Mouse (Mus musculus): ENCODE results near the gene Scand1. TPM values are rescaled to one million over a fixed set of nuclear protein-coding genes. Genes with fewer than 3 reads are reported as not detected.

Scand1 gene
- total RNA-seq, 2 experiments from 2014 or later = 80.0 to 86.3 TPM

DNA sequence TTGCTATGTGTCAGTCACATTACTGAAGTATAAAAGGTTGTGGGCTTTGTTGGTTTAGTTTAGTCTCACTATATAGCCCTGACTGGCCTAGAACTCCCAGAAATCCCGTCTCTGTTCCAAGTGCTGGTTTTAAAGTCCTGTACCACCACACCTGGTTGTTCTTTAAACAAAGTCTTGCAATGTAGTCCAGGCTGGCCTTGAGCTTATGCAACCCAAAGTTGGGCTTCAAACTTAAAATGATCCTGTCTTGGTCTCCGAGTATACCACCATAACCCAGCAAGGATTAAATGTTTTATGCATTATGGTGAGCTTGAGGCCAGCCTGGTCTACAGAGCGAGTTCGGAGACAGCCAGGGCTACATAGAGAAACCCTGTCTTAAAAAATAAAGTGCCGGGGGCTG is 2.6 kb downstream of the Scand1 start:
- no peak for DNase-seq

DNA sequence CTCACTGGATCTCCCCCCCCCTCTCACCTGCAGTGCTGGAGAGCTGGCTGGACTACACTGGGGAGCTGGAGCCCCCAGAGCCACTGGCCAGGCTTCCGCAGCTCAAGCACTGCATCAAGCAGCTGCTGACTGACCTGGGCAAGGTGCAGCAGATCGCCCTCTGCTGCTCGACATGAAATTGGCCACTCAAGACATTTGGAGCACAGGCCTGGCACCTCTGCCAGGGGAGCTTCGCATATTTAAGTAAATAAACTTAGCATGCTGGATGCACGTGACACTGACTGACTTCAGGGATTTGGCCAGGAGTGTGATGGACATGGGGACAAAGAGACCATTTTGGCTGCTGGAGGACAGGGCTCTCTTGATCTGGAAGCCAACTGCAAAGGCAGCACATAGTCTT is 5.2 kb downstream of the Scand1 start:
- no peak for DNase-seq

DNA sequence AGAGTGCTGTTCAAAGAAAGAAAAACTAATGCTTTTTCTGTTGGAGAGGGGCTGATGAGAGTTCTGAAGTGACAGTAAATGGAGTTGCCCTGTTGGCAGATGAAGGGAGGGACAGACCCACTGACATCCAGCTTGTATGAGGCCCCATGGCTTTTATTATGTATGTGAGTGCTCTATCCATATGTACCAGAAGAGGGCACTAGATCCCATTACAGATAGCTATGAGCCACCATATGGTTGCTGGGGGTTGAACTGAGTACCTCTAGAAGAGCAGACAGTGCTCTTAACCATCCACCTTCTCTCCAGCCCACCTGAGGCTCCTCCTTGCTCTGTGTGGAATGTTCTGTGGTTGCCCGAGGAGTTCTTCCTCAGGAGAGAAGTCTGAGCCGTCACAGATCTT is 6.7 kb downstream of the Scand1 start:
- peak in 1 of 2 experiments; percentile 33 for DNase-seq

DNA sequence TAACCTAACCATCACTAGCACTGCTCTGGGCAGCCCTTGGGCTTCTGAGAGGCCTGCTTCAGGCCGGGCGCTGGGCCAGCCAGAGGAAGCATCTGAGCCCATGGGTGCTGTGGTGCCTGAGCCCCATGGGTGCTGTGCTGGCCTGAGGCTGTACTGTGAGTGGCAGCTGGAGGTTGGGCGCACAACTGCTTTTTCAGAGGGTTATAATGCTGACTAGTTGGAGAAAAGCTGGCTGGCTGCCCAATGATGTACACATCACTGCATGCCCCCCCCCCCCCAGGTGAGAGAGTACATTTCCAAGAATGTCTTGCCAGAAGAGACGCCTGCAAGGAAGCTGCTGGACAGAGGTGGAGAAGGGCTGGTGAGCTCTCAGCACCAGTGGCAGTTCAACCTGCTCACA is 8.2 kb downstream of the Scand1 start:
- DNase-seq = no peak

DNA sequence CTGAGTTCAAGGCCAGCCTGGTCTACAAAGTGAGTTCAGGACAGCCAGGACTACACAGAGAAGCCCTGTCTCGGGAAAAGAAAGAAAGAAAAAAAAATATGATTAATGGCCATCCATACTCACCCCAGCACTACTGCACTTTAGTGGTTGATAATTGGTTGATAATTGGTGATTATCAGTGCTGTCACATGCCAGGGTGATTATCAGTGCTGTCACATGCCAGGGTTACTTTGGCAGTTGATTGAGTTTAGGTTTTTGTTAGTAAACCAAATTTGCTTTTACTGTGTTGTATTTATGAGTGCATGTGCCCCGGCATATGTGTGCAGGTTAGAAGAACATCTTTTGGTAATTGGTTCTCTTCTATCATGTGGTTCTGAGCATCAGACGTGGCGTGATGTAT is 10.4 kb downstream of the Scand1 start:
- no peak for DNase-seq

DNA sequence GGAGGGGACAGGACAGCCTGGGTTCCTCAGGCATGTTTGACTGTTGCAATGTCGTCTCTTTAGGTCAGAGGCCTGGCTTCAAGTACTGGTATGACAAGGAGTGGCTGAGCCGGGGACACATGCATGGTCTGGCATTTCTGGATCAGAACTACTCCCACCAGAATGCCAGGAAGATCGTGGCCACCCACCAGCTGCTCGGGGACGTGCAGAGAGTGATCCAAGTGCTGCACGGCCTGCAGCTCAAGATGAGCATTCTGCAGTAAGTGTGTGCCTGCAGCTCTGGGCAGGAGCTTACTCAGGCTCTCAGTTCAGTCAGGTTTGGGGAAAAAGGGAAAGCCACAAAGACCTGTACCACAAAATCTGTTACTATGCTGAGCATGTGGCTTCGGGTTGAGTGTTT is 14.0 kb downstream of the Scand1 start:
- no peak for DNase-seq

DNA sequence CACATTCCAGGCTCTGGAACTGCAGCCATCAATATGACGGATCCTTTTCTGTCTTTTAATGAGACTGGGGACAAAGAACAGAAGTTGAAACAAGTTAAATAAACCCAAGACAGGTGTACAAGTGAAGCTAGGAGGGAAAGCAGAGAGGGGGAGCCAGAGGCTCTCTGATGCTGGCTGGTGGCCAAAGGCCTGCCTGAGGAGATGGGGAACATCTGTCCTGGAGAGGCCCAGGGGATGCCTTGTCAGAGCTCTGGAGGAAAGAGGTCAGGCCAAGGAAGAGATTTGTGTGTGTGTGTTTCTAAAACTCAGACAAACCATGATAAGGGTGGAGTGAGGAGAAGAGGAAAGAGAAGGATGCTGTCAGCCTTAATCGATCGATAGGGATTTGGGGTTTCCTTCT is 14.9 kb downstream of the Scand1 start:
- peak; percentile 60 to 65 for DNase-seq

DNA sequence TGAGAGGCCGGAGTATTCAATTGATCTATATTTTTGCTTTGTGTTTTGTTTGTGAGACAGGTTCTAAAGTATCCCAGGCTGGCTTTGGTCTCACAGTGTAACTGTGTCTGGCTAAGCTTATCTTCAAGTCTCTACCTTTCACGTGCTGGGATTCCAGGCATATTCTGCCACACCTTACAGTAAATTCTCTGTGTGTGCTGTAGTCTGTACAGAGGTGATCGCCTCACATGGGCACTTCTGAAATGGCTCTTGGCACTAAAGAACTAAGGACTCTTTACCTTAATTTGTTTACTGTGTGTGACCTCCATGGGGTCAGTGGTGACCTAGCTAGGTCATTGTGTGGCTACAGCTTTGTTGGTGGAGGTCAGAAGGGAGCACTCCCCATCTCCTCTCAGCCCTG is 16.3 kb downstream of the Scand1 start:
- no peak for DNase-seq

DNA sequence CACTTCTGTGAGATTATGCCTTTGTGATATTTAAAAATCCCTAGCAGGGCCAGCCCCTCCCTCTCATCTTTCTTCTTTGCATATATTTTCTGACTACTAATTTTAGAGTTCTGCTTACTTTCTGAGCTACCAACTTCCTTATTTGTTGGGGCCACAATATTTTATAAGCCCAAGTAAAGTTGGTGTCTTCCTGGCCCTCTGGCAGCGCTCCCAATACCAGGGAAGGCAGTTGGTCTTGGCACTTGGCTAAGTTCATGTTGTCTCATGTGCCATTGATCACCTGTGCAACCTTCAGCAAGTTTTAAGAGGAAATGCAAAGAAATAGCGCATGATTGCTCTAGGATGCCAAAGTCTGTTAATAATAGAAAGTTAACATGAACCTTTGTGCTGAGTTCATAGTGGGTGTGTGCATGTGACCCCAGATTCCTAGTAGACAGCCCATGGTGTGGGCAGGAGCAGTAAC is 16.9 kb downstream of the Scand1 start:
- peak in 1 of 2 experiments; percentile 16 for DNase-seq

DNA sequence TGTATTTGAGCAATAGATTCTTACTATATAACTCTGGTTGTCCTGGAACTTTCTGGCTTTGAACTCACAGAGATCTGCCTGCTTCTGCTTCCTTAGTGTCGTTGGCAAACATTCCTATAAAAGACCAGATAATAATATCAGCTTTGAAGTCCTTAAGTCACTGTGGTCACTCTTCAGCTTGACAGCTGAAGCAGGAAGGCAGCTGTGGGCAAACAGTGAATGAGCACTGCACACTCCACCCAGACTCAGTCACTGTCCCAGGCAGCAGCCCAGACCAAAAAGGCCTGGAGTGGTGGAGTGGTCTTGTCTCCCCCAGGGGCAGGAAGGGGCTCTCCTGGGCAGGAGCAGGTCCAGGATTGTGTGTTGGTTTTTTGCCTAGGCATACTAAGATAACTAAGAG is 20.5 kb downstream of the Scand1 start:
- DNase-seq = no peak

DNA sequence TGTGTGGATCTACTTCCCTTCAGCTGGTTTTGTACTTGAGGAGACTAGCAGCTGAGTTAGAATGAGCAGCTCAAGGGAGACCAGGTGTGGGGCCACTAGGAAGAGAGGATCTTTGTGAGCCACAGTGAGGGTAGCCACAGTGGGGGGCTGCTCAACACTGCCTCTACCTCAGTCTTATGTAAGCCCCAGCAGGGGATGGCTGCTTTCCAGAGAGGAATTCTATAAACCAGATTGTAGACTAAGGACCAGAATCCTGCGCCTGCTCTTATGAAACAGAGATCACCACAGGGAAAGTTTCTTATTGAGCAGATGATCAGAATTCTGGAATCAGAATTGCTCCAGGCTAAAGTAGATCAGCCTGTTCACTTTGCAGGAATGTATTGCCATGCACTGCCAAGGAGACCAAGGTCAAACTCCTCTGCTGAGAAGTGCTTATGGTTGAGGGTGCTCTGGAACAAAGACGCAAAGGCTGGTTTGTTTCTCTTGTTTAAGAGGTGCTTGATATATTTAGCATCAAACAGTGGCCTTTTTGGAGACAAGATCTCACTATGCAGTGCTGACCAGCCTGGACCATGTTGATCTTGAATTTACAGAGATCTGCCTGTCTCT is 22.8 kb downstream of the Scand1 start:
- peak in 1 of 2 experiments; percentile 11 for DNase-seq

DNA sequence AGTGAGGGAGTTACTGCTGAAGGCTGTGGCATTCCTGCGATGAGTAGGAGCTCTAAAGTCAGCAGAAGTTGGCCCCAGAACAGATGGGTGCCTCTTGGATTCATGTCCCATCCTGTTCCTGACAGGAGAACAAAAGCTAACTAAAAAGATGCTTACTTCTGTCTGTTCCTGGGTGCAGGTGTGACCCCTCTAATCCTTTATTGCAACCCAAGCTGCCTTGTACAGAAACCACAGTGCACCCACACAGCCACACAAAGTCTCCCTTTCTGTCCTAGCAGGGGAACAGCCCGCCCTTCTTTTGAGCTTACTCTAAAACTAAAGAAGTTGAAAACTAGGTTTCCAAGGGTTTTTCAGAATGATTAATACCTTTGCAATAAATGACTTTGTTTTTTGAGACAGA is 24.3 kb downstream of the Scand1 start:
- DNase-seq = no peak

DNA sequence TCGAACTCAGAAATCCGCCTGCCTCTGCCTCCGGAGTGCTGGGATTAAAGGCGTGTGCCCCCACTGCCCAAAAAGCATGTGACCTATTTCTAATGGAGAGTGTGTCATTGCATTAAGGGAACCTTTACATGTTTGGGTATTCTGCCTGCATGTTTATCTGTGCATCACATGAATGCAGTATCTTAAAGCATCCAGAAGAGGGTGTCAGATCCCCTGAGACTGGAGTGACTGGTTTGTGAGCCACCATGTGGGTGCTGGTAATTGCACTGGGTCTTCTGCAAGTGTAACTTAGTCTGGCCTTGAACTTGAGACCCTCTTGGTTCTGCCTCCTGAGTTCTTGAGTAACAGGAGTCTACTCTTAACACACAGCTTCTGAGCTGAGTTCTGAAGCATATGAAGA is 25.8 kb downstream of the Scand1 start:
- no peak for DNase-seq

DNA sequence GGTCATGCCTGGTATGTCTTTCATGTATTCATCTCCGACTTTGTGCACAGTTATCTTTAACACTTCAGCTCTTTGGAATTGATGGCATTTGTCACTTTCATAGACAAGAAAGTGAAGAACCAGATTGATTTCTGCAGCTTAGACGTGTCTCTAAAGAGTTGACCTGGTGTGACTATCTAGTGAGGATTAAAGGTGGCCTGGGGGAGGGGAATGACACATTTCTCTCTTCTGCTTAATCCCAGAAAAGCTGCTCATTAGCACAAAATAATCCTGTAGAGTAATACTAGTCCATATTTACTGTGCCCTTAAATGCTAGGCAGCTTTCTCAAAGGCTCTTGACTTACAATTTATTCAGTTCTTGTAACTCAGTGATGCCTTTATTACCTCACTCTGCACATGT is 27.3 kb downstream of the Scand1 start:
- no peak for DNase-seq

DNA sequence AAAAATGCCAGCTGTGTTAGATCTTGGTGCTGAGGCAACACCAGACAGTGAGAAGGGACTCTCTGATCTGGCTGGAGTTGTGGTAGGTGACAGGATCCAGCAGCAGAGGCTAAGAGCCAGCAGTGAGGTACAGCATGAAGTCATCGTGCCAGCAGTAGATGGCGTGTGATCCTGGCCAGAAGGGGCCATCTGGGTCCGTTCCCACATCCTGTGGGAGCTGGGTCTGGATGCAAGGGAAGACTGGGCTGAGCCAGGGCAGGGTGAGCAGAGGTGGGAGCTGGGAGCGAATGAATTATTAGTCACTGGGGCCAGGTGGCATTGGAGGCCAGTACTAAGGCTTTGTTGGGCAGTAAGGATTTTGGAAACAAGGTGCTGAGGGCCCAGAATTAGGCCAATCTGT is 31.3 kb downstream of the Scand1 start:
- no peak for DNase-seq

DNA sequence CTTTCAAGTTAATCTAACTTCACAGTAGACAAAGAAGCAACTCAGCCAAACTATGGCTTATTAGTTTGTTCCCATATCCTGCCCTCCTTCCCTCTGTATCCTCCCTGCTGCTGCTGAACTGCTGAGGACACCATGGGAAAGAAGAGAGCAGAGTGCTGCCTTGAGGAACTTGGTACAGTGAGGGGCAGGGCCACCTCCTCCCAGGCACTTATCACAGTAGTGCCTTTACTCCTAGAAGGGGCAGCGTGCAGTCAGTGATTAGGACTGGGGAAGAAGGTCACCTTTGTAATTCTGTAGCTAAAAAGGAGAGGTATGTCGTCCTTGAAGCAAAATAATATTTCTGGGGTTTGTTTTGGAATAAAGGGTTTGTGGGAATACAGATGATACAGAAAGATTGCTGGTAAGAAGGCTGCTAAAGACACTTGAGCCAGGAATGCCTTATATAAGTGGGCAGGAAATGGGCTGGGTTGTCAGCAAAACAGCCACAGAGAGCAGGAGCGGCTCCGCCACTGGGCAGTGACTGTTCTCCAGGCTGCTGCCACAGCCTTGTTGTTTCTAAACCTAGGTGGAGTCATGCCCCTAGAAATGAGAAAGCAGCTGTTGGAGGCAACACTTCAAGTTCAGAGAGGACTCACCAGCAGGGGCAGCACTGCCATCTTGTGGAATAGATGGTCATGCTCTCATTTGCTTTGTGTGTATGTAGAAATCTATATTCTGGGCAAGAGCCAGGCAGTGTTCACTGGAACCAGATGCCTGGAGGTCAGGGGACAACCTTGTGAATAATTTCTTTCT is 34.1 kb downstream of the Scand1 start:
- peak; percentile 91 to 92 for DNase-seq

DNA sequence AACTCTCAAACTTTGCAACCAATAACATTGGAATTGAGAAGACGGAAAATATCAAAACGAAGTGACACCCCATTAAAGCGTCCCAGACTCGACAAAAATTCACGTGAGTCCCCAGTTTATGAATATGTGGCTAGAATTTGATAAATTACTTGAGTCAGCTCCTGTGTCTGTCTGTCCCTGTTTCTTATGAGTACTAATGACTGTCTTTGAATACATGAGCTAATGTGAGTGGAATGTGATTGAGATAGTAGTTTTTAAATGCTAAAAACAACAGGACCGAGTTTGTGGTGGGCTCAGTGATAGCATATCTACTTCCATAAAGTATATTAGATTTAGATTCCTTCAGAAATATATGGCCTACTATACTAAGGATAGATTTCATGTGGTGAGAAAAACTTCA is 40.0 kb downstream of the Scand1 start:
- no peak for DNase-seq

DNA sequence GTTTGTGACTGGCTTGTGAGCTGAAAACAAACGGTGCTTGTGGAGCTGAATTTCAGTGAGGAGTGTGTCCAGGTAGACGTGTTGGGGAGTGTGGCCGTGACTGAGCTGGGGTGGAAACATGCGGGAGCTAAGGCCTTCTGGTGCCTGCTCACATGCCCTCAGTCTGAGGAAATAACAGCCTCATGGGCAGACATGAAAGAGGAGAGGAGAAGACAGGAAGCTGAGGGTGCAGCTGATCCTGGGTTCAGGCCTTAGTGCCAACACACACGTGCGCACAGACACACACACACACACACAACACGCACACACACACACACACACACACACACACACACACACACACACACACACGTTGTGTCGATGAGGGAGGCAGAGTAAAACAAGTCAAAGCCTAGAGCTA is 44.9 kb downstream of the Scand1 start:
- DNase-seq = no peak

DNA sequence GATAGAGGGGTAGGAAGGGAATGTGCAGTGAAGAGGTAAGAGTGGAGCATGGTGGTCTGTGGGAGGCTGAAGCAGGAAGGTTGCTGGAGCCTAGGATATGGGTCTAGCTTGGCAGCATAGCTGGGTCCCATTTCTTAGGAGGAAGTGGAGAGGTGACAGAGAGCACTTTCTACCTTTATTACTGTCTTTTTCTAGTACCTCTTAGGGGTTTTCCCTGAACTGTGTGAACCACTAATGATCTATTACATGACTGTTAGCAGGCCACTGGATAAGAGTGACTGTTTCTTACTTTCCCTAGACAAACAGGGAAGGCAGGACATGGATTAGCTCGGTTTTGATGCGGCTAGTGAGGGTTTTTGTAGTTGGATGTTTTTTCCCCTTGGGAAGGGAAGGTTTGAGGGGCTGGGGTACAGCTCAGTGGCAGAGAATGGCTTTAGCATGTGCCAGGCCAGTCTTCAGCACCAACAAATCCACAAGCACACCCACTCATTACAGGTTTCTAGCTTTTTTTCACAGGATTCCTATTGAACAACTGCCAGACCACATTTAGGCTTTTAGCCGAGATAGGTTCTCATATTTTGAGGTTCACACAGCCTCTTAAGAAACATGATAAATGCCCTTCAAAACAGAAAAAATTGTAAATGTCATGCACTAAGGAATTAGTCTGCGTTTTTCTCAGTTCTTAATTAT is 49.2 kb downstream of the Scand1 start:
- no peak for DNase-seq
